Mouse (Mus musculus) thymus, adult 2 months (tissue): Measurements from ENCODE around the gene Gmppa. TPM values are rescaled to one million over a fixed set of nuclear protein-coding genes. Genes with fewer than 3 reads are reported as not detected.

Experiments used
- DNase-seq: peaks from one replicate; pipeline ENCODE4 v3.0.0; 2021
- H3K27ac ChIP-seq: fragments of 200-500 bp; 2 replicates; pipeline ENCODE4 v1.5.1; 2012; ENCODE audit warnings: low read length, control low read depth; ENCODE audit not compliant: control insufficient read depth, insufficient read depth
- H3K27me3 ChIP-seq: fragments of 200-500 bp; 2 replicates; pipeline ENCODE4 v1.6.1; 2012; ENCODE audit warnings: mild to moderate bottlenecking, low read length, moderate library complexity, mixed read lengths; ENCODE audit not compliant: control insufficient read depth, insufficient read depth
- H3K36me3 ChIP-seq: fragments of 200-500 bp; 2 replicates; pipeline ENCODE4 v1.6.1; 2012; ENCODE audit warnings: mild to moderate bottlenecking, low read length, moderate library complexity; ENCODE audit not compliant: control insufficient read depth, insufficient read depth
- H3K4me1 ChIP-seq: fragments of 200-500 bp; replicated peaks from 2 replicates; pipeline ENCODE4 v1.6.1; 2012; ENCODE audit warnings: low read length; ENCODE audit not compliant: control insufficient read depth, insufficient read depth
- H3K4me3 ChIP-seq: fragments of 200-500 bp; 2 replicates; pipeline ENCODE4 v1.5.1; 2012; ENCODE audit warnings: mild to moderate bottlenecking, low read length, control low read depth, moderate library complexity; ENCODE audit not compliant: control insufficient read depth, insufficient read depth
- CTCF ChIP-seq: fragments of 200-500 bp; IDR thresholded peaks from 2 replicates; pipeline ENCODE4 v1.5.1; 2012; ENCODE audit warnings: mild to moderate bottlenecking, control low read depth, low read length, moderate library complexity, borderline replicate concordance; ENCODE audit not compliant: control insufficient read depth, poor library complexity, insufficient read depth; ENCODE audit errors: extremely low read depth
- POLR2A ChIP-seq: fragments of 200-500 bp; IDR thresholded peaks from 2 replicates; pipeline ENCODE4 v1.6.1; 2012; ENCODE audit warnings: mild to moderate bottlenecking, low read length, control low read depth, moderate library complexity; ENCODE audit not compliant: control insufficient read depth, poor library complexity, insufficient read depth; ENCODE audit errors: extremely low read depth
- WGBS: fragments of 180-500 bp; shearing (Covaris S2); methylation state at CpG from one replicate; pipeline ENCODE4 v1.1.7; 2018; 5-methylcytosine and 5-hydroxymethylcytosine counted together
- polyA plus RNA-seq: library from polyadenylated mRNA; depleted of rRNA; stranded (reverse); fragments of >200 nt; gene quantifications from 2 replicates; pipeline ENCODE4 v1.2.3, GENCODE M21; 2012; rRNA removed

Gene Gmppa
- 102 and 128 TPM in 2 replicates for polyA plus RNA-seq

- H3K4me3 ChIP-seq, result peak within 1 kb of the TSS; percentile 96
- peaks cover 13% of the 10 kb centered on the region for H3K4me1 ChIP-seq
- no peaks in the 10 kb centered on the region for H3K36me3 ChIP-seq
- peak; percentile 77 for DNase-seq
- peak within 1 kb of the TSS; percentile 40; the same call in 1 of the 2 replicates for H3K27ac ChIP-seq
- H3K27me3 ChIP-seq, result no peaks in the 10 kb centered on the region
- TF ChIP-seq CTCF (no peak), POLR2A (0 out of 2 replicates have a peak, but pooled peaks have one; percentile 51)
- 7% methylated on average over 28 of the region's 28 CpGs for WGBS
Measured at GRCm38 (mm10) chr1:75435475-75436328, at the start of gene Gmppa. TSS of gene Gmppa (plus strand) at chr1:75435930.

- no peaks in the 10 kb centered on the region for H3K36me3 ChIP-seq
- no peaks in the 10 kb centered on the region; the same call in 1 of the 2 replicates for H3K4me1 ChIP-seq
- DNase-seq, result no peak
- TF ChIP-seq POLR2A (no peak), CTCF (no peak)
- H3K27me3 ChIP-seq, result peaks cover 19% of the 10 kb centered on the region
- 58% methylated on average over 4 of the region's 4 CpGs for WGBS
- no peak overlapping the region for H3K4me3 ChIP-seq
- H3K27ac ChIP-seq, result no peak overlapping the region
Measured at GRCm38 (mm10) chr1:75386149-75386548, 49.6 kb upstream of the Gmppa start.

- no peak for TF ChIP-seq POLR2A
- TF ChIP-seq CTCF, result no peak
- no peak for DNase-seq
- peaks cover 13% of the 10 kb centered on the region for H3K27me3 ChIP-seq
- no peaks in the 10 kb centered on the region for H3K36me3 ChIP-seq
- no peak overlapping the region for H3K27ac ChIP-seq
- no peak overlapping the region for H3K4me3 ChIP-seq
- WGBS, result 34% methylated on average over 7 of the region's 7 CpGs
- H3K4me1 ChIP-seq, result no peaks in the 10 kb centered on the region
Measured at GRCm38 (mm10) chr1:75387469-75387928, 48.2 kb upstream of the Gmppa start.

GRCm38 (mm10) chr1:75387929-75388897, 47.5 kb upstream of the Gmppa start:
- Histone ChIP-seq H3K36me3 (no peaks in the 10 kb centered on the region), H3K4me3 (no peak overlapping the region), H3K27me3 (peaks cover 8% of the 10 kb centered on the region), H3K4me1 (no peaks in the 10 kb centered on the region), H3K27ac (no peak overlapping the region)
- no peak for TF ChIP-seq CTCF
- no peak for TF ChIP-seq POLR2A
- 7% methylated on average over 94 of the region's 94 CpGs for WGBS
- DNase-seq, result no peak

GRCm38 (mm10) chr1:75388898-75389515, 46.7 kb upstream of the Gmppa start:
- DNase-seq, result no peak
- no peak overlapping the region for H3K27ac ChIP-seq
- H3K4me3 ChIP-seq, result no peak overlapping the region
- no peak for TF ChIP-seq POLR2A
- TF ChIP-seq CTCF, result no peak
- 31% methylated on average over 23 of the region's 23 CpGs for WGBS
- no peaks in the 10 kb centered on the region for H3K36me3 ChIP-seq
- peaks cover 5% of the 10 kb centered on the region; the same call in 1 of the 2 replicates for H3K27me3 ChIP-seq
- H3K4me1 ChIP-seq, result no peaks in the 10 kb centered on the region
